Mouse (Mus musculus): Measurements from ENCODE around the gene Tfcp2l1. TPM values are rescaled to one million over a fixed set of nuclear protein-coding genes. Genes with fewer than 3 reads are reported as not detected.

The Tfcp2l1 gene
- polyA plus RNA-seq, 1 experiment from 2014 or later: 0.30 TPM

- no peaks in the 10 kb centered on the region for H3K36me3 ChIP-seq
- H3K4me3 ChIP-seq: no peak overlapping the region
- H3K9me3 ChIP-seq: 0 out of 2 replicates have a peak, but pooled peaks cover 5% of the 10 kb centered on the region
- WGBS: 87% methylated on average over 6 of the region's 6 CpGs
- H3K27me3 ChIP-seq: no peaks in the 10 kb centered on the region
- no peak overlapping the region for H3K9ac ChIP-seq
- no peaks in the 10 kb centered on the region for H3K4me1 ChIP-seq (replicated peaks)
- no peak overlapping the region for H3K27ac ChIP-seq
- ATAC-seq (ENCODE audit: low FRiP score): no peak
- no peak overlapping the region for H3K4me2 ChIP-seq
Measured at GRCm38 (mm10) chr1:118718055-118718454, 90.3 kb downstream of the Tfcp2l1 start.

GRCm38 (mm10) chr1:118719699-118720098, 92.0 kb downstream of the Tfcp2l1 start:
- 90% methylated on average over 2 of the region's 2 CpGs for WGBS
- Histone ChIP-seq H3K27ac (no peak overlapping the region), H3K9ac (no peak overlapping the region), H3K4me1 (replicated peaks) (no peaks in the 10 kb centered on the region), H3K27me3 (no peaks in the 10 kb centered on the region), H3K4me3 (no peak overlapping the region), H3K4me2 (no peak overlapping the region), H3K9me3 (0 out of 2 replicates have a peak, but pooled peaks cover 5% of the 10 kb centered on the region), H3K36me3 (no peaks in the 10 kb centered on the region)
- no peak for ATAC-seq (ENCODE audit: low FRiP score)

- Histone ChIP-seq H3K4me2 (no peak overlapping the region), H3K27me3 (no peaks in the 10 kb centered on the region), H3K4me3 (no peak overlapping the region), H3K9me3 (0 out of 2 replicates have a peak, but pooled peaks cover 5% of the 10 kb centered on the region), H3K9ac (no peak overlapping the region), H3K4me1 (replicated peaks) (no peaks in the 10 kb centered on the region), H3K27ac (no peak overlapping the region), H3K36me3 (no peaks in the 10 kb centered on the region)
- no peak for ATAC-seq (ENCODE audit: low FRiP score)
- WGBS: 52% methylated on average over 8 of the region's 8 CpGs
Measured at GRCm38 (mm10) chr1:118720474-118721095, 92.8 kb downstream of the Tfcp2l1 start.

GRCm38 (mm10) chr1:118727075-118727474, 99.3 kb downstream of the Tfcp2l1 start:
- Histone ChIP-seq H3K4me1 (replicated peaks) (no peaks in the 10 kb centered on the region), H3K4me3 (no peak overlapping the region), H3K27me3 (no peaks in the 10 kb centered on the region), H3K4me2 (no peak overlapping the region), H3K9me3 (0 out of 2 replicates have a peak, but pooled peaks cover under 1% of the 10 kb centered on the region), H3K9ac (no peak overlapping the region), H3K36me3 (no peaks in the 10 kb centered on the region), H3K27ac (no peak overlapping the region)
- ATAC-seq (ENCODE audit: low FRiP score): no peak
- WGBS: 85% methylated on average over 4 of the region's 4 CpGs

GRCm38 (mm10) chr1:118728796-118729195, 101.1 kb downstream of the Tfcp2l1 start:
- Histone ChIP-seq H3K27ac (no peak overlapping the region), H3K9me3 (no peaks in the 10 kb centered on the region), H3K4me2 (no peak overlapping the region), H3K9ac (no peak overlapping the region), H3K4me1 (replicated peaks) (no peaks in the 10 kb centered on the region), H3K36me3 (no peaks in the 10 kb centered on the region), H3K4me3 (no peak overlapping the region), H3K27me3 (no peaks in the 10 kb centered on the region)
- no peak for ATAC-seq (ENCODE audit: low FRiP score)

Other genes starting within 250 kb of the Tfcp2l1 start
- 117 and 131 TPM in 2 replicates for gene Clasp1, start 238.9 kb upstream of the Tfcp2l1 start, polyA plus RNA-seq (2015; fragmentation: Nextera tagmentation; extraction: Ambion mirVana)